Mouse (Mus musculus) midbrain, embryonic 10.5 days (tissue): ENCODE results near the gene Med10. TPM values are rescaled to one million over a fixed set of nuclear protein-coding genes. Genes with fewer than 3 reads are reported as not detected.
A peak's percentile ranks its signal among the peaks of the same experiment; 100 is the strongest.

Experiments
- DNase-seq: peaks from one replicate; pipeline ENCODE4 v3.0.0-alpha.2; 2017; ENCODE audit warnings: low spot score
- H3K27ac ChIP-seq: fragments of 300-500 bp; sonication (generic); replicated peaks from 2 replicates; pipeline ENCODE4 v1.5.1; 2016; ENCODE audit warnings: mild to moderate bottlenecking
- H3K27me3 ChIP-seq: fragments of 300-500 bp; sonication (generic); 2 replicates; pipeline ENCODE4 v1.6.1; 2016; ENCODE audit warnings: low read depth, mild to moderate bottlenecking; ENCODE audit not compliant: poor library complexity, severe bottlenecking
- H3K36me3 ChIP-seq: fragments of 300-500 bp; sonication (generic); 2 replicates; pipeline ENCODE4 v1.6.1; 2016; ENCODE audit warnings: mild to moderate bottlenecking, moderate library complexity
- H3K4me1 ChIP-seq: fragments of 300-500 bp; sonication (generic); 2 replicates; pipeline ENCODE4 v1.6.1; 2016
- H3K4me3 ChIP-seq: fragments of 300-500 bp; sonication (generic); 2 replicates; pipeline ENCODE4 v1.5.1; 2016; ENCODE audit warnings: mild to moderate bottlenecking, moderate library complexity
- H3K9me3 ChIP-seq: fragments of 300-500 bp; sonication (generic); replicated peaks from 2 replicates; pipeline ENCODE4 v1.6.1; 2016; ENCODE audit warnings: mild to moderate bottlenecking
- WGBS: fragments of 180-500 bp; shearing (Covaris S2); methylation state at CpG from one replicate; pipeline ENCODE4 v1.1.7; 2016; 5-methylcytosine and 5-hydroxymethylcytosine counted together
- polyA plus RNA-seq: library from polyadenylated mRNA; unstranded; fragments of >200 nt; fragmentation: Nextera tagmentation; extraction: Ambion mirVana; gene quantifications from 2 replicates; pipeline ENCODE4 v1.2.1, GENCODE M21; 2016

Med10 gene
- polyA plus RNA-seq, 1 experiment from 2014 or later, result 205 TPM

DNA sequence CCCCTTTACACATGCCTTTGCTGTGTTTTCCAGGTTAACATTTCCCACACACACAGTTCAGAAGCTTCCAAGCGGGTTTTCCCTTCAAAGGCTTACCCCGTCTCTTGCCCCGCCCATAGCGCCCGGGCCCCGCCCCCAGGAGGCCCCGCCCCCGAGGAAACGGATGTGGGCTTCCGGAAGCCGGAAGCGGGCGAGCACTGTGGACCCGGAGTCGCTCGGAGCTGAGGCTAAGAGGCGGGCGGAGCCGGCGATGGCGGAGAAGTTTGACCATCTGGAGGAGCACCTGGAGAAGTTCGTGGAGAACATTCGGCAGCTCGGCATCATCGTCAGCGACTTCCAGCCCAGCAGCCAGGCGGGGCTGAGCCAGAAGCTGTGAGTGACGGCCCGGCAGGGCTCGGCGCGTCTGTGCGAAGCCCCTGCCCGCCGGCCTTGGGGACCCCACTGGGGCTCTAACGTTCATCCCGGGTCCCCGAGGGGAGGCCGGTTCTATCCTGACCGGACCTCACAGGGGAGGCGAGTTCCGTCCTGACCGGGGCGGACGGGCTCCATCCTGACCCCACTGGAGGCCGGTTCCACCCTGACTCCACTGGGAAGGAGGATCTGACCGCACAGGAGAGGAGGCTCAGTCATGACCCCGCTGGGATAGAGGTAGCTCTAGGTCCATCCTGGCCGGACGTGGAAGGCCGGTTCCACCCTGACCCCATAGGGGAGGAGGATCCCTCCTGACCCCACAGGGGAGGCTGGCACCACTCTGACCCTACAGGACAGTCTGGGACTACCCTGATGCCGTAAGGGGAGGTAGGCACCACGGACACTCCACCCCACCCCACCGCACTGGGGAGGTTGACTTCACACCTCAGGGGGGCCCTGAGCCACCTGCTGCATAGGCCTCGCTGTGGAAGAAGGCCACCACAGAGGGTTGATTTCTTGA is 7.8 kb downstream of the Med10 start:
- Histone ChIP-seq H3K4me3 (peak overlapping the region; percentile 96), H3K36me3 (peaks cover 37% of the 10 kb centered on the region), H3K27me3 (no peaks in the 10 kb centered on the region), H3K4me1 (peaks cover 17% of the 10 kb centered on the region), H3K27ac (peak overlapping the region; percentile 89), H3K9me3 (no peaks in the 10 kb centered on the region)
- WGBS, result 2% methylated on average over 55 of the region's 55 CpGs
- peak; percentile 94 for DNase-seq

DNA sequence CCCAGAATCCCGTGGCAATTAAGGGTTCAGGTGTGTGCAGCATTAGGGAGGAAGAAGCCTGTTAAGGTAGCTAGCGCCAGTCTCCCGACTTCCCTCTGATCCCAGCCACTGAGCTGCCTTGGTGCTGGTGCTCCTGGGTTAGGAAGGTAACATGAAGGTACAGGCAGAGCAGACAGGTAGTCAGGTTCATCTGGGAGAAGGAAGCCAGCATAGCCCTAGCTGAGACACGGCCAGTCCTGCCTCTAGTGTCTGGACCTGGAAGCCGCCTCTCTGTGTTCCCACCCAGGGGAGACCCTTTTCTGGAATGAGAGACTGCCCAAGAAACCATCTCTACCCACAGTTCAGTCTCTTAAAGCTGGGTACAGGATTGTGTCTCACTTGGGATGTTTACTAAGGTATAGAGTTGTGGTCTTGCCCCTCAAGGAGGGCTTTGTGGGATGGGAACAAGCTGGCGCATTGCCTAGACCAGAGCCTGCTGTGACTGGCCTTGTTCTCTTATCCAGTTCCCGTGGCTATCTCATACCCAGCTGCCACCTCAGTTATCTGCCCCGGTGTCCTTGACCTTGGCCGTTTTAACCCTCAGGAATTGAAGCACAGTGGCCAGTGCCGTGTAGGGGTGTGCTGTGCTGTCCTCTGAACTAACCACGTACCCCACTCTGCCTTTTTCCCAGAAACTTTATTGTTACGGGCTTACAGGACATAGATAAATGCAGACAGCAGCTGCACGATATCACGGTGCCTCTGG is 8.9 kb downstream of the Med10 start:
- Histone ChIP-seq H3K27me3 (no peaks in the 10 kb centered on the region), H3K36me3 (peaks cover 48% of the 10 kb centered on the region), H3K4me1 (peaks cover 17% of the 10 kb centered on the region), H3K27ac (no peak overlapping the region), H3K9me3 (no peaks in the 10 kb centered on the region), H3K4me3 (peak overlapping the region; percentile 96)
- no peak for DNase-seq
- WGBS, result 92% methylated on average over 14 of the region's 14 CpGs

DNA sequence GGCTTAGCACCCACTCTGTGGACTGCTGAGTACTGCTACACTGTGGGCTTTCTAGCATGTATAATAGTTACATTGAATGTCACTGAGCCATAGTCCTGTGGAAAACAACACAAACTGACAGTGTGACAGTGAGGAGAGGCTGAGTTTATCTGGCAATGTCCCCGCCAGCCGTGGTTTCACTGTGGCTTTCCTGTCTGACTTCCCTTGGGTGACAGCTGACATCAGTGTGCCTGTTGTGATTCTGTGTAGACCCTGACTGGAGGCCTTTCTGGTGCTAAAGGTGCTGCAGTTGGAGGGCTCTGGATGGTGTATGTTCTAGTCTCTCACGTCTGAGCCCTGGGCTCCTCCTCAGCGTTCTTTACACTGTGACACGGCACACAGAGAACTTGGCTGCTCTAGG is 11.7 kb downstream of the Med10 start:
- H3K27ac ChIP-seq, result no peak overlapping the region
- no peak for DNase-seq
- H3K4me3 ChIP-seq, result no peak overlapping the region
- WGBS, result 93% methylated on average over 5 of the region's 5 CpGs
- peaks cover 17% of the 10 kb centered on the region for H3K4me1 ChIP-seq
- no peaks in the 10 kb centered on the region for H3K27me3 ChIP-seq
- no peaks in the 10 kb centered on the region for H3K9me3 ChIP-seq
- peaks cover 66% of the 10 kb centered on the region for H3K36me3 ChIP-seq

DNA sequence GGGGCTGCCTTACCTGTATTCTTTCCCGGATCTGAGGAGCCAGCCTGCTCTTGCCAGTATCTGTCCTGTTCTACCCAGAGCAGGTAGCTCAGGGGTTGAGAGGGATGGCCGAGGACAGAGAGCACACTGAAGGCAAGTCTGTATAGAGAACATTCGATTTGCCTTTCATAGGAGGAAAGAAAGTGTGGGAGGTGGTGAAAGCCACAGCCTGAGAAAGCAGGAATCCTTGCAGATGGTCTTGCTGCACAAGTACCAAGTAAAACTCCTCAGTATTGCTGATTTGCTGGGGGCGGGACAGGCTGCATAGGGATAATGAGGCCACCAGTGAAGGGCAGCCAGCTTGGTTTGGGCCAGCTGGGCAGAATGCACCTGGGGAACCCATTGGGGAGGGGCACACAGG is 16.1 kb downstream of the Med10 start:
- Histone ChIP-seq H3K4me1 (peaks cover 10% of the 10 kb centered on the region; the same call in 1 of the 2 replicates), H3K36me3 (peaks cover 46% of the 10 kb centered on the region), H3K4me3 (no peak overlapping the region), H3K27ac (no peak overlapping the region), H3K27me3 (no peaks in the 10 kb centered on the region), H3K9me3 (no peaks in the 10 kb centered on the region)
- no peak for DNase-seq
- WGBS, result 86% methylated on average over 4 of the region's 4 CpGs

DNA sequence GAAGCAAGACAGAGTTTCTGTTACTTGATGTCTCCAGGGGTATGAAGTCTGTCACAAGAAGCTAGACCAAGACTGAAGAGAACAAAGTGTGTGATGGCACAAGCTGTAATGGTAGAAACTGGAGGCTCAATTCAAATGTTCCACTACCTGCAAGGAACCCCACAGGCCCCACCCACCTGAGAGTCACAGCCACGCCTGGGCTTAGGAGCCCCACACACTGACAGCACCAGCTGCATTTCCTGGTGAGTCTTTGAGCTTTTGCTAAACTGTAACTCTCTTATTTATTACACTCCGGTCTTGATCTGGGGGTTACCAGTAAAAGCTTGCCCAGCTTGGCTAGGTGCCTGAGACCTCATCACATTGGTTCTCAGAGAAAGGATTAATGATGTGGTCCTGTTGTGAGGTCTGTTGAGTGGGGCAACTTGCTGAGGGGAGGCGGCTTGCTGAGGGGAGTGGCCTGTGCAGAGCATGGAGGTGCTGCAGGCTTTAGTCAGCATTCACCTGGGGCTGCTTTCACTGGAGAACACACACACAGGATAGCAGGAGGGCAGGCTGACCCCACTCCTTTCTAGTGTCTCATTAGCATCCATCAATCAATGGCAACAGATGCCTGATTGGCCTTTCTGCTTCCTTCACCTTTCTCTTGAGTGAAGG is 19.1 kb downstream of the Med10 start:
- Histone ChIP-seq H3K4me1 (peaks cover 25% of the 10 kb centered on the region; the same call in 1 of the 2 replicates), H3K9me3 (no peaks in the 10 kb centered on the region), H3K36me3 (peaks cover 16% of the 10 kb centered on the region), H3K27me3 (no peaks in the 10 kb centered on the region), H3K27ac (no peak overlapping the region), H3K4me3 (no peak overlapping the region)
- WGBS, result 72% methylated on average over 3 of the region's 3 CpGs
- no peak for DNase-seq

DNA sequence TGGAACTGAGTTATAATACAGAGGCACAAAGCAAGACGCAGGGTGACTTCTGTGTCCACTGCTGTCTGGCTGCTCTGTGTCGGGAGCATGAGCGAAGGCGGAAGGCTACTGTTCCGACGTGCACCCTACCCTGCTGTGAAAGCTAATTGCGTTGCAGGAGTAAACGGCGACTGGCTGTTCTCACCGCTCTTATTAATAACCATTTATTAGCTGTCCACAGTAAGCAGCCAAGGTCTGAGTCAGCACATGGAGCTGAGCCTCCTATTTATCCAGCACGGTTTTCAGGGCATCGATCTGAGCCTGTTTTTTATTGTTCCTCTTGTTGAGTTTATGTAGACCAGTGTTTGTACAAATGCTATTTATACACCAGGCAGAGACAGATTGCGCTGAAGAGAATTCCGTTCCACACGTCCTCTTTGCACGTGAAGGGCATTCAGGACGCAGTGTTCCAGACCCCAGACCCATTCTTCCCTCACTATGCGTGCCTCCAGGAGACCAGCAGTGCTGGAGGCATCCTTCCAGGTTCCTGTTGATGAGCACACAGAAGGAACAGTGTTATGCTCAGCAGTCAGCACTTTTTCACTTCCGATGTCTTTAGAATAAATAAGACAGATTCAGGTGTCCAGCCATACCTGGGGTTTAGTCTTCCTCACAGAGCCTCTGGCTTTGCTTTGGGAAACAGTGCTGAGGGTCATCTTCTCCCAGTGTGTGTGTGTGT is 21.9 kb downstream of the Med10 start:
- Histone ChIP-seq H3K27ac (no peak overlapping the region), H3K4me1 (peaks cover 25% of the 10 kb centered on the region; the same call in 1 of the 2 replicates), H3K27me3 (no peaks in the 10 kb centered on the region), H3K9me3 (no peaks in the 10 kb centered on the region), H3K4me3 (no peak overlapping the region), H3K36me3 (no peaks in the 10 kb centered on the region)
- 84% methylated on average over 19 of the region's 19 CpGs for WGBS
- no peak for DNase-seq

DNA sequence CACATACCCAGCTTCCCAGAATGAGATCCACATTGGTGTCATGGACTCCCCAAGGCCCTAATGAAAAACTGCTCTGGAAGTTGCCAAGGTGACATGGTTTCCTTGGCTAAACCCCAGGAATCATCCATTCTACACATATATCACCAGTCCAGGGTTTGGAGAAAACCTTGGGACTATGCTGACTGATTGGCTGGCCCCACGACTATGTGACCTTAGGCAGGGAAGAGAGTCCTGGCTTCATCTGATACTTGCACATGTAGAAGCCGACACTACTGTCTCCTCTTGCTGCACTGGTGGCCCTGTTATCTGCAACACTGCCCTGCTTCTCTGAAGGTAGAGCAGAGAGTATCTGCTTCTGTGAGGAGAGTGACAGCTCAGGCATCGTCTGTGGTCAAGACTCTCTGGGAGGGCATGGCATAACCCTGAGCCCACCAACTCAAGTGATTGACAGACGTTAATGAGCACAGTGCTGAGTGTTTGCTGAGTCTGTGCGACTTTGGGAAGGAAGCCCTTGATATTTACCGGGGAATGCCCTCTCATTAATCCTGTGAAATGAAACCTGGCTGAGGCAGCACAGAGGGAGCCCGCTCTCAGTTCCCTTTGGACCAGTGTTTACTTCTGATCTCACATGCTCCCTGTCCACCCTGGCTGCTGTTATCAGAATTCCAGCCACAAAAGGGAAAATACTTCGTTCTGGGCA is 23.4 kb downstream of the Med10 start:
- Histone ChIP-seq H3K4me1 (peaks cover 25% of the 10 kb centered on the region; the same call in 1 of the 2 replicates), H3K27ac (0 out of 2 replicates have a peak overlapping the region, but pooled peaks have one; percentile 13), H3K4me3 (no peak overlapping the region), H3K36me3 (no peaks in the 10 kb centered on the region), H3K9me3 (no peaks in the 10 kb centered on the region), H3K27me3 (no peaks in the 10 kb centered on the region)
- WGBS, result 54% methylated on average over 8 of the region's 8 CpGs
- DNase-seq, result peak; percentile 16

DNA sequence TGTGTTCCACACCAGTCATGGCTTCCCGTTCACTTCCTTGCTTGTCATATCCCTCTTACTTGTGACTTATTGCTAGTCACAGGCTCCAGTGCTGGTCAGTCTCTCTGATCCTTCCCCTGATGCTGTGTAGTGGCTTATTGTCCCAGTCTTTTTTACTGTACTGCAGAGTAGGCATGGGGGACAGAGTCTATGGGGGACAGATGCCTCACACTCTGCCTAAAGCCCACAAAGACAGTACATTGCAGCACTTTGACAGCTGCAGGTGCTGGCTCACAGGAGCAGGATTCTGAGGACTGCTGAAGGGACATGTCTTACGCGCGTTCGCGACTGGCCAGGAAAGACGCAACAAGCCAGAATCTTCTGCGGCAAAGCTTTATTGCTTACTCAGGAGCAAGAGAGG is 28.4 kb downstream of the Med10 start:
- Histone ChIP-seq H3K36me3 (no peaks in the 10 kb centered on the region), H3K9me3 (no peaks in the 10 kb centered on the region), H3K4me3 (no peak overlapping the region), H3K27ac (no peak overlapping the region), H3K27me3 (no peaks in the 10 kb centered on the region), H3K4me1 (peaks cover 9% of the 10 kb centered on the region; the same call in 1 of the 2 replicates)
- 94% methylated on average over 8 of the region's 8 CpGs for WGBS
- no peak for DNase-seq

DNA sequence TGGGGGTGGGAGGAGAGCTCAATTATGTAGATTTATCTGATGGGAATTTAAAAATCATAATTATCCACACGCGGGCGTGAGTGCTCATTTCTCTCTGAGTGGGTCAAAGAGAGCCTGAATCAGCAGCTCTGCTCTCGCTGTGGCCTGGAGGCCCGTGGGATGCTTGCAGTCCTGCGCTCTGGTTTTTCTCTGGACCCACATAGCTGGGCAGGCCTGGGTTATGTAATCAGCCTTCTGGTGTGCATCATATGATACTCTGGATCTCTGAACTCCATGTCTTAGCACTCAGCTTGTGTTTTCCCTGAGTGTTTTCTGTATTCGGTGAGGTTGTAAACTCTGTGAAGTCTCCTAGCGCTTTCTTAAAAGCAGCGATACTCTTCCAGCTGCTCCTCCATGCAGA is 30.4 kb downstream of the Med10 start:
- H3K4me1 ChIP-seq, result peaks cover 4% of the 10 kb centered on the region; the same call in 1 of the 2 replicates
- DNase-seq, result no peak
- H3K27ac ChIP-seq, result no peak overlapping the region
- WGBS, result 93% methylated on average over 9 of the region's 9 CpGs
- no peaks in the 10 kb centered on the region for H3K9me3 ChIP-seq
- H3K4me3 ChIP-seq, result no peak overlapping the region
- no peaks in the 10 kb centered on the region for H3K27me3 ChIP-seq
- H3K36me3 ChIP-seq, result no peaks in the 10 kb centered on the region

DNA sequence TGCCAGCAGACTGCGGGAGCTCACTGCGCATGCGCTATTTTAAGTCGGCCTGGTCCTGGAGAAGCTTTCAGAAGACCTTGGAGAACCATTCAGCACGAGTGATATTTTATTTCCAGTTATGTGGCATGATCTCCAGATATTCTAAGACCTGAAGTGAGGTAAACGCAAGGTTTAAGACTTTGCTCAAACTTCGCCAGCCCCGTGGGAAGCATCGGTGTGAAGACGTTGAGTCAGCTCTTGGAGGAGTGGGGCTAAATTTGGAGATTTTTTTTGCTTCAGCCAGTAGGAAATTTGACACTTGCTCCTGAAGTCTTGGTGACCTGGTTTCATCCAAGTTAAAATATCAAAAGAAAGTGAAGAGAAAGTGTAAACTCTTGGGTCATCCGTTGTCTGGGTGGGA is 31.2 kb downstream of the Med10 start:
- DNase-seq, result no peak
- WGBS, result 94% methylated on average over 11 of the region's 11 CpGs
- H3K36me3 ChIP-seq, result no peaks in the 10 kb centered on the region

DNA sequence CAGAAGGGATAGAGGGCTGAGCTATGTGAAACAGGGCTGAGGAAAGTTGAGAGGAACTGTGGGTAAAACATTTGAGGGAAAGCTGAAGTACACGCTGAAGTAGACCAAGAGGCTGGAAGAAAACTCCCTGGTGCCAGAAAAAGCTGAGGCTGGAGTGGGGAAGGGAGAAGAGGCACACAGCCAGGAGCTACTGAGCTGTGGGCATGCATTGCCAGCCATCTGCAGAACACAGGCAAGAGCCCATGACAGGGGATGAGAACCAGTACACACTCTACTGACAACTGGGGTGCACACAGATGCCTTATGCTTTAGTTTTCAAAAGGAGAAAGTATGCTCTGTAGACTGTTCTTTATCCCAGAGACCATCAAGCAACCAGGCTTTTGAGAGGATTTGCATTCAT is 43.4 kb downstream of the Med10 start:
- Histone ChIP-seq H3K4me1 (no peaks in the 10 kb centered on the region), H3K4me3 (no peak overlapping the region), H3K36me3 (no peaks in the 10 kb centered on the region), H3K27me3 (no peaks in the 10 kb centered on the region), H3K27ac (no peak overlapping the region), H3K9me3 (no peaks in the 10 kb centered on the region)
- WGBS, result 86% methylated on average over 1 of the region's 1 CpGs
- DNase-seq, result no peak

More for the DNA sequence above, 31.2 kb downstream of the Med10 start:
- Histone ChIP-seq H3K9me3 (no peaks in the 10 kb centered on the region), H3K4me3 (no peak overlapping the region), H3K27ac (no peak overlapping the region), H3K27me3 (no peaks in the 10 kb centered on the region), H3K4me1 (peaks cover 4% of the 10 kb centered on the region; the same call in 1 of the 2 replicates)
